Mouse (Mus musculus) midbrain, embryonic 12.5 days (tissue): ENCODE measurements around the gene Birc5. TPM values are rescaled to one million over a fixed set of nuclear protein-coding genes. Genes with fewer than 3 reads are reported as not detected.
"Not testable (repeated sequence)": the region's sequence is repeated elsewhere in the genome, so short reads cannot be mapped to it uniquely, and the experiment has no call there.

Experiments
- ATAC-seq: fragments of 200-750 bp; cut with Nextera tagmentation; 2 replicates; pipeline ENCODE4 v1.8.0; 2017; ENCODE audit warnings: low read depth, moderate TSS enrichment, moderate library complexity; ENCODE audit not compliant: low FRiP score
- H3K27ac ChIP-seq: fragments of 300-500 bp; sonication (generic); replicated peaks from 2 replicates; pipeline ENCODE4 v1.5.1; 2016; ENCODE audit warnings: mild to moderate bottlenecking
- H3K27me3 ChIP-seq: fragments of 300-500 bp; sonication (generic); 2 replicates; pipeline ENCODE4 v1.6.1; 2016; ENCODE audit warnings: mild to moderate bottlenecking
- H3K36me3 ChIP-seq: fragments of 300-500 bp; sonication (generic); 2 replicates; pipeline ENCODE4 v1.6.1; 2016
- H3K4me1 ChIP-seq: fragments of 300-500 bp; sonication (generic); 2 replicates; pipeline ENCODE4 v1.6.1; 2016
- H3K4me2 ChIP-seq: fragments of 300-500 bp; sonication (generic); replicated peaks from 2 replicates; pipeline ENCODE4 v1.6.1; 2016; ENCODE audit warnings: mild to moderate bottlenecking, moderate library complexity
- H3K4me3 ChIP-seq: fragments of 300-500 bp; sonication (generic); 2 replicates; pipeline ENCODE4 v1.5.1; 2016; ENCODE audit warnings: mild to moderate bottlenecking
- H3K9ac ChIP-seq: fragments of 300-500 bp; sonication (generic); replicated peaks from 2 replicates; pipeline ENCODE4 v1.6.1; 2016; ENCODE audit warnings: mild to moderate bottlenecking, moderate library complexity
- H3K9me3 ChIP-seq: fragments of 300-500 bp; sonication (generic); 2 replicates; pipeline ENCODE4 v1.6.1; 2016; ENCODE audit warnings: mild to moderate bottlenecking
- WGBS: fragments of 180-500 bp; shearing (Covaris S2); methylation state at CpG from one replicate; pipeline ENCODE4 v1.1.7; 2016; 5-methylcytosine and 5-hydroxymethylcytosine counted together
- polyA plus RNA-seq: library from polyadenylated mRNA; unstranded; fragments of >200 nt; fragmentation: Nextera tagmentation; extraction: Ambion mirVana; gene quantifications from 2 replicates; pipeline ENCODE4 v1.2.1, GENCODE M21; 2016

Gene Birc5
- polyA plus RNA-seq, 1 experiment from 2014 or later: 237 TPM

GRCm38 (mm10) chr11:117828149-117828887 lies 20.7 kb upstream of the Birc5 start:
- no peaks in the 10 kb centered on the region for H3K27me3 ChIP-seq
- WGBS: 88% methylated on average over 18 of the region's 18 CpGs
- no peak overlapping the region; the same call in 1 of the 2 replicates for H3K4me2 ChIP-seq
- H3K36me3 ChIP-seq: peaks cover 3% of the 10 kb centered on the region; the same call in 1 of the 2 replicates
- peaks cover 62% of the 10 kb centered on the region for H3K4me1 ChIP-seq
- H3K27ac ChIP-seq: peak overlapping the region; percentile 25; the same call in 1 of the 2 replicates
- 0 out of 2 replicates have a peak overlapping the region, but pooled peaks have one; percentile 15 for H3K9ac ChIP-seq
- no peaks in the 10 kb centered on the region for H3K9me3 ChIP-seq
- no peak for ATAC-seq
- H3K4me3 ChIP-seq: no peak overlapping the region

GRCm38 (mm10) chr11:117828888-117829604 lies 20.0 kb upstream of the Birc5 start:
- 63% methylated on average over 9 of the region's 9 CpGs for WGBS
- Histone ChIP-seq H3K9me3 (no peaks in the 10 kb centered on the region), H3K9ac (0 out of 2 replicates have a peak overlapping the region, but pooled peaks have one; percentile 15), H3K4me3 (no peak overlapping the region), H3K27me3 (no peaks in the 10 kb centered on the region), H3K36me3 (no peaks in the 10 kb centered on the region), H3K4me1 (peaks cover 59% of the 10 kb centered on the region), H3K27ac (peak overlapping the region; percentile 25; the same call in 1 of the 2 replicates), H3K4me2 (no peak overlapping the region; the same call in 1 of the 2 replicates)
- ATAC-seq: no peak

GRCm38 (mm10) chr11:117829671-117830215 lies 19.3 kb upstream of the Birc5 start:
- no peak overlapping the region for H3K27ac ChIP-seq
- H3K4me1 ChIP-seq: peaks cover 52% of the 10 kb centered on the region
- H3K9ac ChIP-seq: no peak overlapping the region
- no peaks in the 10 kb centered on the region for H3K9me3 ChIP-seq
- no peak overlapping the region for H3K4me2 ChIP-seq
- no peak for ATAC-seq
- no peaks in the 10 kb centered on the region for H3K36me3 ChIP-seq
- H3K4me3 ChIP-seq: no peak overlapping the region
- H3K27me3 ChIP-seq: no peaks in the 10 kb centered on the region
- WGBS: 83% methylated on average over 2 of the region's 2 CpGs

GRCm38 (mm10) chr11:117830401-117830800 lies 18.6 kb upstream of the Birc5 start:
- H3K27me3 ChIP-seq: no peaks in the 10 kb centered on the region
- H3K27ac ChIP-seq: no peak overlapping the region
- H3K4me3 ChIP-seq: no peak overlapping the region
- H3K9ac ChIP-seq: no peak overlapping the region
- no peaks in the 10 kb centered on the region for H3K36me3 ChIP-seq
- H3K4me2 ChIP-seq: no peak overlapping the region
- no peaks in the 10 kb centered on the region for H3K9me3 ChIP-seq
- ATAC-seq: no peak
- peaks cover 46% of the 10 kb centered on the region for H3K4me1 ChIP-seq
- 84% methylated on average over 9 of the region's 9 CpGs for WGBS

- H3K4me2 ChIP-seq: peak overlapping the region; percentile 57
- peak overlapping the region; percentile 39 for H3K4me3 ChIP-seq
- peak; percentile 83 for ATAC-seq
- no peaks in the 10 kb centered on the region for H3K27me3 ChIP-seq
- 0 out of 2 replicates have a peak overlapping the region, but pooled peaks have one; percentile 11 for H3K9ac ChIP-seq
- no peaks in the 10 kb centered on the region for H3K36me3 ChIP-seq
- H3K9me3 ChIP-seq: no peaks in the 10 kb centered on the region
- peaks cover 26% of the 10 kb centered on the region for H3K4me1 ChIP-seq
- 18% methylated on average over 28 of the region's 28 CpGs for WGBS
- peak overlapping the region; percentile 25; the same call in 1 of the 2 replicates for H3K27ac ChIP-seq
These were observed 16.7 kb upstream of the Birc5 start for GRCm38 (mm10) chr11:117832086-117832969.

GRCm38 (mm10) chr11:117833509-117833908 lies 15.5 kb upstream of the Birc5 start:
- H3K4me3 ChIP-seq, ATAC-seq, H3K27me3 ChIP-seq, H3K9ac ChIP-seq, H3K4me2 ChIP-seq, H3K36me3 ChIP-seq, H3K27ac ChIP-seq, H3K9me3 ChIP-seq: not testable (repeated sequence)
- H3K4me1 ChIP-seq: peaks cover 17% of the 10 kb centered on the region
- WGBS: 69% methylated on average over 6 of the region's 6 CpGs

- no peak overlapping the region for H3K4me2 ChIP-seq
- no peaks in the 10 kb centered on the region for H3K9me3 ChIP-seq
- H3K9ac ChIP-seq: no peak overlapping the region
- 93% methylated on average over 8 of the region's 8 CpGs for WGBS
- H3K4me1 ChIP-seq: peaks cover 12% of the 10 kb centered on the region
- ATAC-seq: no peak
- no peaks in the 10 kb centered on the region for H3K27me3 ChIP-seq
- H3K27ac ChIP-seq: no peak overlapping the region
- no peak overlapping the region for H3K4me3 ChIP-seq
- H3K36me3 ChIP-seq: no peaks in the 10 kb centered on the region
These were observed 15.0 kb upstream of the Birc5 start for GRCm38 (mm10) chr11:117834086-117834485.

GRCm38 (mm10) chr11:117836306-117836705 lies 12.7 kb upstream of the Birc5 start:
- H3K4me1 ChIP-seq: peaks cover 9% of the 10 kb centered on the region
- 0 out of 2 replicates have a peak overlapping the region, but pooled peaks have one; percentile 2 for H3K4me3 ChIP-seq
- no peaks in the 10 kb centered on the region for H3K27me3 ChIP-seq
- no peaks in the 10 kb centered on the region for H3K9me3 ChIP-seq
- H3K27ac ChIP-seq: no peak overlapping the region
- WGBS: 34% methylated on average over 13 of the region's 13 CpGs
- peak; percentile 38; the same call in 1 of the 2 replicates for ATAC-seq
- H3K4me2 ChIP-seq: peak overlapping the region; percentile 32
- no peaks in the 10 kb centered on the region for H3K36me3 ChIP-seq
- no peak overlapping the region for H3K9ac ChIP-seq

GRCm38 (mm10) chr11:117838572-117838971 lies 10.5 kb upstream of the Birc5 start:
- no peak overlapping the region; the same call in 1 of the 2 replicates for H3K27ac ChIP-seq
- H3K4me2 ChIP-seq: no peak overlapping the region
- H3K9ac ChIP-seq: no peak overlapping the region
- no peak overlapping the region for H3K4me3 ChIP-seq
- H3K4me1 ChIP-seq: no peaks in the 10 kb centered on the region; the same call in 1 of the 2 replicates
- H3K36me3 ChIP-seq: no peaks in the 10 kb centered on the region
- no peaks in the 10 kb centered on the region for H3K9me3 ChIP-seq
- no peak for ATAC-seq
- no peaks in the 10 kb centered on the region for H3K27me3 ChIP-seq
- 60% methylated on average over 2 of the region's 2 CpGs for WGBS

- Histone ChIP-seq H3K4me3 (no peak overlapping the region), H3K27ac (no peak overlapping the region; the same call in 1 of the 2 replicates)
- 92% methylated on average over 1 of the region's 1 CpGs for WGBS
These were observed 10.0 kb upstream of the Birc5 start for GRCm38 (mm10) chr11:117839021-117839420.

GRCm38 (mm10) chr11:117840910-117841309 lies 8.1 kb upstream of the Birc5 start:
- Histone ChIP-seq H3K4me3 (no peak overlapping the region), H3K9ac (no peak overlapping the region), H3K4me2 (no peak overlapping the region), H3K9me3 (no peaks in the 10 kb centered on the region), H3K36me3 (no peaks in the 10 kb centered on the region), H3K27me3 (no peaks in the 10 kb centered on the region), H3K27ac (no peak overlapping the region), H3K4me1 (no peaks in the 10 kb centered on the region; the same call in 1 of the 2 replicates)
- no peak for ATAC-seq
- 72% methylated on average over 1 of the region's 1 CpGs for WGBS

More at GRCm38 (mm10) chr11:117839021-117839420, 10.0 kb upstream of the Birc5 start:
- Histone ChIP-seq H3K9me3 (no peaks in the 10 kb centered on the region), H3K9ac (no peak overlapping the region), H3K27me3 (no peaks in the 10 kb centered on the region), H3K4me1 (no peaks in the 10 kb centered on the region; the same call in 1 of the 2 replicates), H3K36me3 (no peaks in the 10 kb centered on the region), H3K4me2 (no peak overlapping the region)
- no peak for ATAC-seq
